Mouse (Mus musculus) hindbrain, embryonic 16.5 days (tissue): Measurements from ENCODE around the gene Nxpe4. TPM values are rescaled to one million over a fixed set of nuclear protein-coding genes. Genes with fewer than 3 reads are reported as not detected.

Experiments
- ATAC-seq: fragments of 200-750 bp; cut with Nextera tagmentation; 2 replicates; pipeline ENCODE4 v1.8.0; 2017; ENCODE audit warnings: moderate TSS enrichment, moderate library complexity
- H3K27ac ChIP-seq: fragments of 300-500 bp; sonication (generic); 2 replicates; pipeline ENCODE4 v1.5.1; 2014; ENCODE audit warnings: low read depth, mild to moderate bottlenecking, control low read depth, low read length, moderate library complexity
- H3K27me3 ChIP-seq: fragments of 300-500 bp; sonication (generic); replicated peaks from 2 replicates; pipeline ENCODE4 v1.6.1; 2014; ENCODE audit warnings: low read length; ENCODE audit not compliant: control insufficient read depth, insufficient read depth
- H3K36me3 ChIP-seq: fragments of 300-500 bp; sonication (generic); 2 replicates; pipeline ENCODE4 v1.6.1; 2014; ENCODE audit warnings: mild to moderate bottlenecking, low read length, moderate library complexity, mixed read lengths; ENCODE audit not compliant: control insufficient read depth, insufficient read depth
- H3K4me1 ChIP-seq: fragments of 300-500 bp; sonication (generic); 2 replicates; pipeline ENCODE4 v1.6.1; 2014; ENCODE audit warnings: low read depth, low read length; ENCODE audit not compliant: control insufficient read depth, insufficient read depth
- H3K4me2 ChIP-seq: fragments of 300-500 bp; sonication (generic); 2 replicates; pipeline ENCODE4 v1.6.1; 2014; ENCODE audit warnings: mild to moderate bottlenecking, low read length, control low read depth, moderate library complexity
- H3K4me3 ChIP-seq: fragments of 300-500 bp; sonication (generic); 2 replicates; pipeline ENCODE4 v1.5.1; 2014; ENCODE audit warnings: mild to moderate bottlenecking, low read length, control low read depth, moderate library complexity
- H3K9ac ChIP-seq: fragments of 300-500 bp; sonication (generic); 2 replicates; pipeline ENCODE4 v1.6.1; 2014; ENCODE audit warnings: low read depth, mild to moderate bottlenecking, control low read depth, low read length, moderate library complexity
- H3K9me3 ChIP-seq: fragments of 300-500 bp; sonication (generic); 2 replicates; pipeline ENCODE4 v1.6.1; 2014; ENCODE audit warnings: mild to moderate bottlenecking, low read length, moderate library complexity; ENCODE audit not compliant: control insufficient read depth
- WGBS: fragments of 180-500 bp; shearing (Covaris S2); extraction: QIAGEN DNeasy Blood & Tissue Kit; methylation state at CpG from one replicate; pipeline ENCODE4 v1.1.7; 2014; 5-methylcytosine and 5-hydroxymethylcytosine counted together
- polyA plus RNA-seq: library from polyadenylated mRNA; unstranded; fragments of >200 nt; fragmentation: Nextera tagmentation; extraction: Ambion mirVana; gene quantifications from 2 replicates; pipeline ENCODE4 v1.2.1, GENCODE M21; 2015

Gene Nxpe4
- polyA plus RNA-seq, 1 experiment from 2014 or later = 9.3 TPM

DNA sequence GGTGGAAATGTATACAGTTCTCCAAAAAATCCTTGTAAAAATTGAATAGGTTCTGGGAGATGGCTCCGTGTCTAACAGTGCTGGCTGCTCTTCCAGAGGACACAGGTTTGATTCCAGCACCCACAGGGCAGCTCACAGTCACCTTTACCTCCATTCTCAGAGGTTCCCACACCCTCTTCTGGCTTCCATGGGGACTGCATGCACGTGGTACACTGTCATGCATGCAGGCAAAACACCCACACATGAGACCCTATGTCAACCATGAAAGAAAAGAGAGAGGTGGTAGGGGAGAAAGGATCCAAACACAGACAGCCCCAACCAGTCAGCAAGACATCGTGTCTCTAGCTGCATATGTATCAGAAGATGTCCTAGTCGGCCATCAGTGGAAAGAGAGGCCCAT is 199.0 kb downstream of the Nxpe4 start:
- no peak for ATAC-seq
- Histone ChIP-seq H3K4me2 (no peak overlapping the region), H3K36me3 (no peaks in the 10 kb centered on the region), H3K4me3 (no peak overlapping the region), H3K27ac (no peak overlapping the region), H3K9ac (no peak overlapping the region), H3K9me3 (no peaks in the 10 kb centered on the region), H3K4me1 (no peaks in the 10 kb centered on the region), H3K27me3 (no peaks in the 10 kb centered on the region)
- 78% methylated on average over 4 of the region's 4 CpGs for WGBS

DNA sequence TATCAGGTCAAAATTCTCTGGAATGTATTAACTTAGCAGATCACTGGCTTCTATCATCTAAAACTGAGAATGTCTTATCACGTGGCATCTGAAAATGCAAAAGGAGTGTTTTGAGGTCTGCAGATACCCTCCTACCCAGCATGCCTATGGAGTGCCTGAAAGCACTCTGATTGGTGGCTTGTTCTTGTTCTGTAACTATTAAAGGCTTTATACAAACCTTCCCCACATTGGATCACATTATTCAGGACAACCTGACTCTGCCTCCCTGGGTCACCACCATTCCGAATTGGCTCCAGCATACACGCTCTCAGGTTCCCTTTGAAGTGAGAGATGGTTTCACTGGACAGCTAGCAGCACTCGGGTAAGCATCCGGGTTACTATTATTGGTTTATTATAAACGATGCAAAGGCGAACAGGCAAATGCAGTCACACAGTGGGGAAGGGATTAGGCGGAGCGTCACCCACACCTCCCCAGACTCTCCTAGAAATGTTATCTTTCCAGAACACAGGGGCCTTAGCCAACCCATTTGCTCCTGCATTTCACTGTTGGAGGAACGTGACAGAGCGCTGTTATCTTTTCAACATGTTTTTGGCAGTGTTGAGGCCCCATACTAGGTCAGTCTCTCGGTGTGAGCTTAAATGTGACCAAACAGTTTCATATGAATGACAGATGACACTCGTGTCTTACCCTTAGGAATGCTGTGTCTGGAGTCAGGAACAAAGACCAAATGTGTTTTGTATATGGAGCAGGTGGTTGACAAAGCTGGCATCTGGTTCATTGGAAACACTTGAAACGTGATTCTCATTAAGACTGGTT is 200.2 kb downstream of the Nxpe4 start:
- Histone ChIP-seq H3K9me3 (no peaks in the 10 kb centered on the region), H3K36me3 (no peaks in the 10 kb centered on the region), H3K4me2 (no peak overlapping the region), H3K9ac (no peak overlapping the region), H3K27ac (no peak overlapping the region), H3K27me3 (no peaks in the 10 kb centered on the region), H3K4me1 (no peaks in the 10 kb centered on the region), H3K4me3 (no peak overlapping the region)
- no peak for ATAC-seq
- 72% methylated on average over 14 of the region's 14 CpGs for WGBS

DNA sequence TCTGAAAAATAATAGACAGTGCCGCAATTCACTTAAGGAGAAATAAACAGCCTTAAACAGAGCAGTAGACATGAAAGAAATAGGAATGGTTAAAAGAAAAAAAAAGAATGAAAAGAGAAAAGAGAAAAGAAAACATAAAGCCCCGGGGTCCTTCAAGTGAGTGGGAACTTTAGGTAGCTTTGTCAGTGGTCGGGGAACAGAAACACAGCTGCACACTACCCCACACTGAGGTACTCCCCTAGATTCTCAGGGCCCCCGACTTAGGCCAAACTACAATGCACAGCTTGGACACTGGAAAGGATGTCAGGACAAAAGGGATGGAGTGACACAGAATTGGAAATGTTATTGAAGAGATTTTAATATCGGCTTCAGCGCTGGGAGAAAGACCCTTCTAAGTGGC is 200.9 kb downstream of the Nxpe4 start:
- Histone ChIP-seq H3K27me3 (no peaks in the 10 kb centered on the region), H3K36me3 (no peaks in the 10 kb centered on the region), H3K4me3 (no peak overlapping the region), H3K4me2 (no peak overlapping the region), H3K9ac (no peak overlapping the region), H3K9me3 (no peaks in the 10 kb centered on the region), H3K27ac (no peak overlapping the region), H3K4me1 (no peaks in the 10 kb centered on the region)
- ATAC-seq = no peak
- 90% methylated on average over 6 of the region's 6 CpGs for WGBS

DNA sequence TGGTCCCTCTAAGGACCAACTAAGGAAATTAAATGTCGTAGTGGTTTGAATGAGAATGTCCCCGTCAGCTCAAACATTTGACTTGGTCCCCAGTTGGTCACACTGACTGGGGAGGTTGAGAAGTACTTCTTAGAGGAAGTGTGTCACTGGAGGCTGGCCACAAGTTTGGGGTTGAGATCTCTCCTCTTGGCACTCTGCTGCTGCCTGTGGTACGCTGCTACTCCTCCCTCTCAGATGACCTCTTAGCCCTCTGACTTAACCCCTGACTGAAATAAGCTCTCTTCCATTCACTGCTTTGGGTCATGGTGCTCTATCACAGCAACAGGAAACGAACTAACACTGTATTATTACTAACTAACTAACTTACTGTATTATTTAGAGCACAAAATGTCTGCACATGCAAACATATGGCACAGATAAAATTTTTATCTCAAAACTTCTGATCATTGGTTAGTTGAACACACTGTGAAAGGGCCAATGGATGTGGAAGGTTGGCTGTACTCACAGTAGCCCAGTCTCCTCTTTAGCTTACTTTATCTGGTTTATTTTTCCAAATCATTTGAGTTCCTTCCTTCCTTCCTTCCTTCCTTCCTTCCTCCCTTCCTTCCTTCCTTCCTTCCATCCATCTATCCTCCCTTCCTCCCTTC is 211.5 kb downstream of the Nxpe4 start:
- 78% methylated on average over 4 of the region's 4 CpGs for WGBS
- H3K9me3 ChIP-seq = no peaks in the 10 kb centered on the region
- ATAC-seq = no peak
- H3K4me3 ChIP-seq = no peak overlapping the region
- H3K27ac ChIP-seq = no peak overlapping the region
- no peaks in the 10 kb centered on the region for H3K36me3 ChIP-seq
- H3K4me1 ChIP-seq = no peaks in the 10 kb centered on the region
- no peak overlapping the region for H3K9ac ChIP-seq
- H3K27me3 ChIP-seq = no peaks in the 10 kb centered on the region
- H3K4me2 ChIP-seq = no peak overlapping the region

DNA sequence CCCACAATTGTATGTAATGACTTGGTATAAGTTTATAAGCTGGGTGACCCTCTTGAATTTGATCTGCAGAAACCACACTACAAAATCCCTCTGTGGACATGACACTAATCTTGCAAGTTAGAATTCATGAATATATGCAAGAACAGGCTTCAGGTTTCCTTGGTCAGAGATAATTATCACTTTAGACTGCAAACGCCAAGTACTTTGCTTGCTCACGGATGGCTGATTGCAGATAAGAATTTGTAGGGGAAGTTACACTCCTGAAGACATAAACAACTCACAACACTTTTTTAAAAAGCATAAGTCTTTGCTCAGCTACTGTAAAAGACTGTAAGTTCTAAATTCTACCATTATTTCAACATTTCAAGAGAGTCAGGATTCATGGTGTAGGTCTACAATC is 212.5 kb downstream of the Nxpe4 start:
- no peak for ATAC-seq
- Histone ChIP-seq H3K4me3 (no peak overlapping the region), H3K9ac (no peak overlapping the region), H3K4me1 (no peaks in the 10 kb centered on the region), H3K9me3 (no peaks in the 10 kb centered on the region), H3K4me2 (no peak overlapping the region), H3K27me3 (no peaks in the 10 kb centered on the region), H3K36me3 (no peaks in the 10 kb centered on the region), H3K27ac (no peak overlapping the region)
- 77% methylated on average over 2 of the region's 2 CpGs for WGBS

DNA sequence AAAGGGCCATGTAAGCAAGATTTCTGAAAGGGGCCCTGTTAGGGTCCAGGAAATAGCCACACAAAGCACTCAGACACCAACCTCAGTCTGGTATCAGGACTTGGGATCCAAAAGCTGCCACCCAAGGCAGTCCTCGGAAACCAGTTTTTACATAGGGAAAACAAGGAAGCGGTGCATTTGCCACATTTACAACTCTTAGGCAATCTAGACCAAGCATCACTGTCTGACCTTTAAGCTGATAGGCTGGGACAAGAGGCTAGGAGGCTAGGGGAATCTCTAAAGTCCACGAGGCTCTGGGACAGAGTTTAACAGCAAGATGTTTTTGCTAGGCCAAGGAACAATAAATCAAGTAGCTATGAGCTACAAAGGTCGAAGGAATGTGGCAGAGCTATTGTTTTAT is 226.6 kb downstream of the Nxpe4 start:
- Histone ChIP-seq H3K9me3 (no peaks in the 10 kb centered on the region), H3K4me1 (no peaks in the 10 kb centered on the region), H3K27me3 (no peaks in the 10 kb centered on the region), H3K4me3 (no peak overlapping the region), H3K27ac (no peak overlapping the region), H3K36me3 (no peaks in the 10 kb centered on the region), H3K9ac (no peak overlapping the region), H3K4me2 (no peak overlapping the region)
- no peak for ATAC-seq
- WGBS = 79% methylated on average over 4 of the region's 4 CpGs

DNA sequence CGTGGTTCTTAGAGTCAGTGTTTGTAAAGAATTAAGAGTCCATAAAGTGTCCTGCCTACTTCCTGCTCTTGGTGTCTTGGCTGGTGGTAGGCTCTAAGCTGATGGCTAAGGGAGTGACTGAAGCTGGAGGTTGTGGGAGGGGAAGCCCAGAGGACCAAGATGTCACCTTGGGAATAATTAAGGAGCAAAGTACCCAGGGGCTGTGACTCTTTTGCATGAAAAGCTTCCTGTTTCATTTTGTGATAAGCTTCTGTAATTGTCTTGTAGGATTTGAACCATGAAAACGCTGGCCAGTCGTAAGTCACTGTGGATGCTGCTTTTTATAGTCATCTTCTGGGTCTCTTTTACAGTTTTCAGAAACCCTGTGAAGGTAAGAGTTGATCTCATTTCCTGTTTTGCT is 228.2 kb downstream of the Nxpe4 start:
- no peaks in the 10 kb centered on the region for H3K4me1 ChIP-seq
- no peak for ATAC-seq
- no peaks in the 10 kb centered on the region for H3K27me3 ChIP-seq
- H3K27ac ChIP-seq = no peak overlapping the region
- 82% methylated on average over 3 of the region's 3 CpGs for WGBS
- no peaks in the 10 kb centered on the region for H3K36me3 ChIP-seq
- no peak overlapping the region for H3K9ac ChIP-seq
- no peak overlapping the region for H3K4me2 ChIP-seq
- H3K9me3 ChIP-seq = no peaks in the 10 kb centered on the region
- H3K4me3 ChIP-seq = no peak overlapping the region

DNA sequence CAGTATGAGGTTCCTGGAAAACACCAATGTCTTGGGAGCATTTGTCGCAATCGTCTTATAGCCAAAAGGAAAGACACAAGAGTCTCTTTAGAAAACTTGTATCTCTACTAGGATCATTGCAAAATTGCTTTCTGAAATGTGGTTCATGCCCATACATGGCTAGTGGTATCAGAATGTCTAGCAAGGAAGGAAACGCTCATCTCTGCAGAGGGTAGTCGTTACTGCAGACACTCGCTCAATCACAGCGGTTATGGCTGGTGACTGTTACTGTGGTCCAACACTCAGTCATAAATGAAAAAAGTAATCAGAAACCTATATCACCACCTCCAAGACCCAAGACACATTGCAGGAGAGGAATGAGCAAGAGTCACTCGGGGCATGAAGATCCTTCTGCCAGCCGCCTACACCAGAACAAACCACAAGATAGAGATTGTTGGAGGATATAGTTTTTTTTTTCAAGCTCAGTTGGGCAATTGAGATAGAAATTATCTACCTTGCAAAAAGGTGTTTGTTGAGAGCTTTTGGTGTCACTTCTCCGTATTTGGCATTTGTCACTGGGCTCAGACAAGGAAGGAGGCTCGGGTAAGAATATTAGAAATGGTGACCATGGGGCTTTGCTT is 241.9 kb downstream of the Nxpe4 start:
- H3K9me3 ChIP-seq = no peaks in the 10 kb centered on the region; the same call in 1 of the 2 replicates
- H3K27me3 ChIP-seq = no peaks in the 10 kb centered on the region
- no peak overlapping the region for H3K4me2 ChIP-seq
- no peak overlapping the region for H3K27ac ChIP-seq
- no peaks in the 10 kb centered on the region for H3K4me1 ChIP-seq
- H3K36me3 ChIP-seq = no peaks in the 10 kb centered on the region
- no peak overlapping the region for H3K4me3 ChIP-seq
- 96% methylated on average over 10 of the region's 10 CpGs for WGBS
- H3K9ac ChIP-seq = no peak overlapping the region
- ATAC-seq = no peak

DNA sequence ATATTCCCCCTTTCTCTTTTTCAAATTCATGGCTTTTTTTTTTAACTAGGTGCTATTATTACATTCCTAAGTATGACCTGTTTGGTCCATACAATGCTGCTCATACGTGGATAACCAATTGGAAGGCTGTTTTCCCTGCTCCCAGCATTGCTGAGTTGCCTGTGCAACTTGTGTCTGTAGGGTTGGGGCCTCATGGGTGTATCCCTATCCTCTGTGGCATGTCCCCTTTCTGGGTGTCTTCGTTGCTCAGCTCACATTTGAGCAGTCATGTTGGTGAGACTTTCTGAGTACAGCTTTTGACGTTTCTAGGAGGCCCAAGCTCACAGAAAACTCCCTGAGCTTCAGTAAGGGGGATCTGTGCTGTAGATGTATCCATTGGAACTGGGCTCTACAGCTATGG is 242.9 kb downstream of the Nxpe4 start:
- H3K9ac ChIP-seq = no peak overlapping the region
- no peak for ATAC-seq
- no peak overlapping the region for H3K4me2 ChIP-seq
- no peak overlapping the region for H3K27ac ChIP-seq
- H3K36me3 ChIP-seq = no peaks in the 10 kb centered on the region
- H3K4me3 ChIP-seq = no peak overlapping the region
- no peaks in the 10 kb centered on the region; the same call in 1 of the 2 replicates for H3K9me3 ChIP-seq
- H3K4me1 ChIP-seq = no peaks in the 10 kb centered on the region
- WGBS = 68% methylated on average over 3 of the region's 3 CpGs
- no peaks in the 10 kb centered on the region for H3K27me3 ChIP-seq
